8 mouse cellular contexts compared by ENCODE assay signal in the genomic region with DNA sequence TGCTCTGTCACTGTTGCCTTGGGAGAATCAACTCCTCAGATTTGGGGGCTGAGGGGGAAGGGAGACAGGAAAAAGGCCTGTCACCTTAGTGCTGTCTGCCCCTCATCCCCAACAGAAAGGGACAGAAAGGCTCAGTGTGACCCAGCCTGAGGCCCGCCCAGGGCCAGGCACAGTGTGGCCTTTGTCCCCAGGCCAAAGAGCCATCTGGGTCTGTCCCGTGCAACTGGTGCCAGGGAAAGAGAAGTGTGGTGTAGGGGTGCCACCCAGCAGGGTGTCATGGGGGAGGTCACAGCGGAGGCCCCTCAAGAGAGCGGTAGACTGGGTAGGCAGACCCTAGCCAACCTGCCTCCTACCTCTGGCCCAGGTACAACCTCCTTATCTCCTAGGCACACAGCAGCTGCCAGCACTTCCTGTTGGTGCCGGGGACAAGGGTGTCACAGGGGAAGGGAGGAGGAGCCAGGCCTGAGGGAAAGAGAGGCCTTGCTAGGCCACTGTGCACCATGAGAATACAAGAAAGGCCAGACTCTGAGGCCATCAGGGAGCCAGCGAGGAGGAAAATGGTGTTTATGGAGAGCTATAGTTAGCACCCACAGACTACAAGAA. TPM values are rescaled to one million over a fixed set of nuclear protein-coding genes. Genes with fewer than 3 reads are reported as not detected.
A peak's percentile ranks its signal among the peaks of the same experiment; 100 is the strongest.
DNase-seq lines count a peak whose midpoint lies in the region; ATAC-seq and TF ChIP-seq lines count a peak whose summit lies in the region.

No protein-coding gene starts in this region.

- no peaks in the 10 kb centered on the region for H3K27me3 ChIP-seq in hindbrain, postnatal 0 days (ENCODE audit: insufficient read depth, low read length)
- H3K27me3 ChIP-seq in hindbrain, embryonic 13.5 days: no peaks in the 10 kb centered on the region
- peaks cover 47% of the 10 kb centered on the region for H3K27me3 ChIP-seq in G1E (ENCODE audit: insufficient read depth, low read length)
- no peaks in the 10 kb centered on the region for H3K27me3 ChIP-seq in liver, embryonic 16.5 days (ENCODE audit: control insufficient read depth, insufficient read depth, low read depth, low read length)

- H3K27ac ChIP-seq in hindbrain, postnatal 0 days: no peak overlapping the region
- H3K27ac ChIP-seq in hindbrain, embryonic 13.5 days: no peak overlapping the region
- peak overlapping the region; percentile 19; the same call in 1 of the 2 replicates for H3K27ac ChIP-seq in liver, embryonic 16.5 days (ENCODE audit: low read length)

- no peak overlapping the region for H3K4me3 ChIP-seq in hindbrain, postnatal 0 days (ENCODE audit: low read length)
- H3K4me3 ChIP-seq in hindbrain, embryonic 13.5 days: no peak overlapping the region
- H3K4me3 ChIP-seq in G1E (ENCODE audit: low read depth, low read length): no peak overlapping the region
- H3K4me3 ChIP-seq in liver, embryonic 16.5 days (ENCODE audit: low read depth, low read length): no peak overlapping the region

- WGBS in hindbrain, postnatal 0 days: 63% methylated on average over 6 of the region's 6 CpGs
- 73% methylated on average over 6 of the region's 6 CpGs for WGBS in hindbrain, embryonic 13.5 days
- WGBS in liver, embryonic 16.5 days (ENCODE audit: insufficient replicate concordance): 17% methylated on average over 6 of the region's 6 CpGs

- 0 out of 2 replicates have a peak, but pooled peaks cover 5% of the 10 kb centered on the region for H3K4me1 ChIP-seq in hindbrain, postnatal 0 days (ENCODE audit: insufficient read depth, low read length)
- peaks cover 26% of the 10 kb centered on the region for H3K4me1 ChIP-seq in hindbrain, embryonic 13.5 days (replicated peaks)
- H3K4me1 ChIP-seq in G1E (ENCODE audit: insufficient read depth, low read depth, low read length): peaks cover 7% of the 10 kb centered on the region
- peaks cover 8% of the 10 kb centered on the region for H3K4me1 ChIP-seq in liver, embryonic 16.5 days (ENCODE audit: control insufficient read depth, low read depth, low read length)

- no peak overlapping the region for H3K9ac ChIP-seq in hindbrain, postnatal 0 days (replicated peaks; ENCODE audit: low read length)
- H3K9ac ChIP-seq in hindbrain, embryonic 13.5 days: no peak overlapping the region
- H3K9ac ChIP-seq in liver, embryonic 16.5 days (ENCODE audit: low read depth, low read length): no peak overlapping the region

- H3K4me2 ChIP-seq in hindbrain, postnatal 0 days (ENCODE audit: low read depth, low read length): no peak overlapping the region
- H3K4me2 ChIP-seq in hindbrain, embryonic 13.5 days: no peak overlapping the region
- H3K4me2 ChIP-seq in liver, embryonic 16.5 days (ENCODE audit: low read depth, low read length): no peak overlapping the region

- H3K36me3 ChIP-seq in hindbrain, postnatal 0 days (ENCODE audit: insufficient read depth, low read length): no peaks in the 10 kb centered on the region
- no peaks in the 10 kb centered on the region for H3K36me3 ChIP-seq in hindbrain, embryonic 13.5 days
- H3K36me3 ChIP-seq in G1E (replicated peaks): no peaks in the 10 kb centered on the region
- H3K36me3 ChIP-seq in liver, embryonic 16.5 days (ENCODE audit: control insufficient read depth, insufficient read depth): no peaks in the 10 kb centered on the region

- intact Hi-C loops in heart, postnatal 36 days (cut with DNase I): no loop called here

- TF ChIP-seq CTCF in hindbrain, postnatal 0 days (IDR thresholded peaks at IDR 0.05; ENCODE audit: low read depth): no peak
- TF ChIP-seq CTCF in G1E (IDR thresholded peaks at IDR 0.05; ENCODE audit: low read depth, low read length): no peak

- DNase-seq in hindbrain, postnatal 0 days (ENCODE audit: low spot score): no peak
- no peak for DNase-seq in G1E (ENCODE audit: low spot score)
- DNase-seq in heart, postnatal 36 days: peak; percentile 13 to 22
- no peak for DNase-seq in adrenal gland, adult (ENCODE audit: inconsistent age in 2 of 2, low spot score in 1 of 2)
- DNase-seq in right cerebral cortex, postnatal 25 days: no peak
- DNase-seq in ovary, postnatal 36 days (ENCODE audit: low spot score): no peak

- peak; percentile 19; the same call in 1 of the 2 replicates for ATAC-seq in hindbrain, postnatal 0 days
- ATAC-seq in hindbrain, embryonic 13.5 days (ENCODE audit: low FRiP score): no peak
- ATAC-seq in G1E (ENCODE audit: extremely low read depth, insufficient number of reproducible peaks, low FRiP score, poor library complexity, severe bottlenecking): 0 out of 2 replicates have a peak, but pooled peaks have one; percentile 38
- ATAC-seq in liver, embryonic 16.5 days (ENCODE audit: low read depth): peak; percentile 58

- no peaks in the 10 kb centered on the region for H3K9me3 ChIP-seq in hindbrain, postnatal 0 days (ENCODE audit: low read length)
- no peaks in the 10 kb centered on the region for H3K9me3 ChIP-seq in hindbrain, embryonic 13.5 days
- no peaks in the 10 kb centered on the region for H3K9me3 ChIP-seq in G1E (replicated peaks)
- no peaks in the 10 kb centered on the region for H3K9me3 ChIP-seq in liver, embryonic 16.5 days (replicated peaks; ENCODE audit: control insufficient read depth, low read length)

RNA-seq across cellular contexts. Expression of gene Cdk18, which starts 13.6 kb away (rescaled TPM):
- 2.7 and 4.1 TPM in 2 replicates for total RNA-seq in hindbrain, postnatal 0 days (2014; rRNA removed)
- 1.0 and 1.6 TPM in 2 replicates for polyA plus RNA-seq in hindbrain, postnatal 0 days (2015; fragmentation: Nextera tagmentation; extraction: Ambion mirVana)
- polyA plus RNA-seq in hindbrain, embryonic 13.5 days (2015; fragmentation: Nextera tagmentation; extraction: Ambion mirVana): 0.31 and 0.32 TPM in 2 replicates
- total RNA-seq in G1E (2014; fragmentation: Nextera tagmentation) (not detected in 2 replicates), G1E (2017) (0.06 and 0.33 TPM in 2 replicates)
- 0.02 TPM in 1 of 2 replicates, not detected in the other for polyA plus RNA-seq in G1E (2012)
- 10 to 100 TPM; 16.5 to 17.9 TPM for total RNA-seq in heart, postnatal 36 days (2021)
- 1.3 and 1.4 TPM in 2 replicates for polyA plus RNA-seq in liver, embryonic 16.5 days (2015; fragmentation: Nextera tagmentation; extraction: Ambion mirVana)

RNA-seq across cellular contexts. Expression of gene Mfsd4a, which starts 58.0 kb away (rescaled TPM):
- 5.8 and 10.2 TPM in 2 replicates for total RNA-seq in hindbrain, postnatal 0 days (2014; rRNA removed)
- 8.4 and 9.1 TPM in 2 replicates for polyA plus RNA-seq in hindbrain, postnatal 0 days (2015; fragmentation: Nextera tagmentation; extraction: Ambion mirVana)
- polyA plus RNA-seq in hindbrain, embryonic 13.5 days (2015; fragmentation: Nextera tagmentation; extraction: Ambion mirVana): 6.8 and 7.2 TPM in 2 replicates
- total RNA-seq in G1E (2014; fragmentation: Nextera tagmentation) (not detected in 2 replicates), G1E (2017) (0.70 and 1.0 TPM in 2 replicates)
- not detected in 2 replicates for polyA plus RNA-seq in G1E (2012)
- total RNA-seq in heart, postnatal 36 days (2021): 1 to 10 TPM; 1.4 to 2.3 TPM
- polyA plus RNA-seq in liver, embryonic 16.5 days (2015; fragmentation: Nextera tagmentation; extraction: Ambion mirVana): 5.3 and 6.3 TPM in 2 replicates

Comparison
In these comparisons a context has a peak if more than half of its experiments do, and no peak if none do; other contexts are left out.
1. DNase-seq: peak in heart, postnatal 36 days (2 of 2); none in hindbrain, postnatal 0 days (single experiment), G1E (single experiment), adrenal gland, adult (0 of 2), right cerebral cortex, postnatal 25 days (single experiment) and ovary, postnatal 36 days (single experiment).